Mouse (Mus musculus): ENCODE measurements around the gene Cacna1h.

Gene Cacna1h

GRCm38 (mm10) chr17:25433617-25434606 lies at the start of gene Cacna1h:
Gene Cacna1h (minus strand): TSS chr17:25433783.
- peak; percentile 43 for DNase-seq (ENCODE audit: low spot score)

GRCm38 (mm10) chr17:25482092-25482491 lies 48.5 kb upstream of the Cacna1h start:
- no peak for DNase-seq (ENCODE audit: low spot score)

- DNase-seq (ENCODE audit: low spot score), result no peak
Measured at GRCm38 (mm10) chr17:25480820-25481219, 47.2 kb upstream of the Cacna1h start.

- no peak for DNase-seq (ENCODE audit: low spot score)
Measured at GRCm38 (mm10) chr17:25480152-25480551, 46.6 kb upstream of the Cacna1h start.

GRCm38 (mm10) chr17:25475946-25476744 lies 42.6 kb upstream of the Cacna1h start:
- no peak for DNase-seq (ENCODE audit: low spot score)

GRCm38 (mm10) chr17:25474330-25475077 lies 40.9 kb upstream of the Cacna1h start:
- no peak for DNase-seq (ENCODE audit: low spot score)

- DNase-seq (ENCODE audit: low spot score), result no peak
Measured at GRCm38 (mm10) chr17:25472044-25472443, 38.5 kb upstream of the Cacna1h start.

- no peak for DNase-seq (ENCODE audit: low spot score)
Measured at GRCm38 (mm10) chr17:25471418-25471817, 37.8 kb upstream of the Cacna1h start.

GRCm38 (mm10) chr17:25469798-25470197 lies 36.2 kb upstream of the Cacna1h start:
- no peak for DNase-seq (ENCODE audit: low spot score)

GRCm38 (mm10) chr17:25468301-25468700 lies 34.7 kb upstream of the Cacna1h start:
- no peak for DNase-seq (ENCODE audit: low spot score)

- DNase-seq (ENCODE audit: low spot score), result no peak
Measured at GRCm38 (mm10) chr17:25467781-25468180, 34.2 kb upstream of the Cacna1h start.

- no peak for DNase-seq (ENCODE audit: low spot score)
Measured at GRCm38 (mm10) chr17:25466257-25466656, 32.7 kb upstream of the Cacna1h start.

- no peak for DNase-seq (ENCODE audit: low spot score)
Measured at GRCm38 (mm10) chr17:25464091-25464490, 30.5 kb upstream of the Cacna1h start.

- no peak for DNase-seq (ENCODE audit: low spot score)
Measured at GRCm38 (mm10) chr17:25463326-25463945, 29.9 kb upstream of the Cacna1h start.

- no peak for DNase-seq (ENCODE audit: low spot score)
Measured at GRCm38 (mm10) chr17:25462236-25462875, 28.8 kb upstream of the Cacna1h start.

GRCm38 (mm10) chr17:25456540-25456939 lies 23.0 kb upstream of the Cacna1h start:
- DNase-seq (ENCODE audit: low spot score), result no peak

- no peak for DNase-seq (ENCODE audit: low spot score)
Measured at GRCm38 (mm10) chr17:25454272-25454671, 20.7 kb upstream of the Cacna1h start, which contains the start of gene Tekt4. Gene Tekt4 (plus strand): TSS chr17:25454615.

GRCm38 (mm10) chr17:25452246-25452965 lies 18.8 kb upstream of the Cacna1h start:
- DNase-seq (ENCODE audit: low spot score), result no peak

- DNase-seq (ENCODE audit: low spot score), result no peak
Measured at GRCm38 (mm10) chr17:25450329-25450728, 16.7 kb upstream of the Cacna1h start.

- no peak for DNase-seq (ENCODE audit: low spot score)
Measured at GRCm38 (mm10) chr17:25447865-25448264, 14.3 kb upstream of the Cacna1h start.

All from ovary, postnatal 10 days (tissue).